Mouse (Mus musculus) lung, adult 18-20 months (tissue): ENCODE data around the gene Tcf19.
"Not testable (repeated sequence)": the region's sequence is repeated elsewhere in the genome, so short reads cannot be mapped to it uniquely, and the experiment has no call there.

ENCODE experiments used
- DNase-seq, 2 experiments: peaks; one replicate each; pipeline ENCODE4 v3.0.0; 2022; ENCODE audit warnings: mixed read lengths in 2 of 2

The Tcf19 gene

DNA sequence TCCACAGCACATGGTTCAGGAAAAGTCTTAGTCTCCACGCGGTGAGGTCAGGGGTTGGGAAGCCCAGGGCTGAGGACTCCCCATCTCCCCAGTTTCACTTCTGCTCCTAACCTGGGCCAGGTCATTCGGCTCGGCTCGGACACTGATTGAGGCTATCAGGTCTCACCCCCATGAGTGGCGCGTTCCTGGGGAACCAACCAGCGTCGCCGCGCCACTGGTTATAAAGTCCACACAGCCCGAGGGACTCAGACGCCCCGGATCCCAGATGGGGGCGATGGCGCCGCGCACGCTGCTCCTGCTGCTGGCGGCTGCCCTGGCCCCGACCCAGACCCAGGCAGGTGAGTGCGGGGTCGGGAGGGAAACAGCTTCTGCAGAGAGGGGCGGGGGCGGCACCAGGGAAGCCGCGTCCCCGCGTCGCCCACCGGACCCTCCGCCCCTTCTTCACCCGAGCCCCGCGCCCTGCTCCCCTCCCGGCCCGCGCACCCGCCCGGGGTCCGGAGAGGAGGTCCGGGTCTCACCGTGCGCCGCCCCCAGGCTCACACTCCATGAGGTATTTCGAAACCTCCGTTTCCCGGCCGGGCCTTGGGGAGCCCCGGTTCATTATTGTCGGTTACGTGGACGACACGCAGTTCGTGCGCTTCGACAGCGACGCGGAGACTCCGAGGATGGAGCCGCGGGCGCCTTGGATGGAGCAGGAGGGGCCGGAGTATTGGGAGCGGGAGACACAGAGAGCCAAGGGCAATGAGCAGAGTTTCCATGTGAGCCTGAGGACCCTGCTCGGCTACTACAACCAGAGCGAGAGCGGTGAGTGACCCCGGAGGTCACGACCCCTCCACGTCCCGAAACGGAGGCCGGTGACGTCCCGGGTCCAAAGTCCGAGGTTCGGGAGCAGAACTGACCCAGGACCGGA, 46.5 kb downstream of the Tcf19 start, which contains the start of gene H2-Q10:
TSS of gene H2-Q10 (plus strand) at position 248 of the 910 bp plus-strand sequence.
- DNase-seq: no peak

DNA sequence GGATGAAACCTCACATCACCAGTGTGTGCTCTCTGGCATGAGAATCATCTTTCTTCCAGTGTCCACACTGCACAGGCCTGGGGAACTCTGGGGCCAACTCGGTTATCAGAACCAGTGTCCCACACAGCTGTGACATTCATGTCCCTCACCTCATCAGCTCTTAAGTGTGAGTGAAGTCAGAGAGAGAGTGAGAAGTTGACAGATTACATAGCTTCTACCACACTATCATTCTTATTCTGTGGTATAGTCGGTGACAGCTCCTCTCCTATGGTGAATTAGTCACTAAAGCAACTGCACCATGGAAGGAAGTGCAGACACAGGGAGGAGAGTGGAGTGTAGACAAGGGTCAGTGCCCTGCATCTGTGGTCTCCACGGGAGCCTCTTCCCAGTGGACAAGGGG, 47.7 kb downstream of the Tcf19 start:
- DNase-seq: not testable (repeated sequence)

DNA sequence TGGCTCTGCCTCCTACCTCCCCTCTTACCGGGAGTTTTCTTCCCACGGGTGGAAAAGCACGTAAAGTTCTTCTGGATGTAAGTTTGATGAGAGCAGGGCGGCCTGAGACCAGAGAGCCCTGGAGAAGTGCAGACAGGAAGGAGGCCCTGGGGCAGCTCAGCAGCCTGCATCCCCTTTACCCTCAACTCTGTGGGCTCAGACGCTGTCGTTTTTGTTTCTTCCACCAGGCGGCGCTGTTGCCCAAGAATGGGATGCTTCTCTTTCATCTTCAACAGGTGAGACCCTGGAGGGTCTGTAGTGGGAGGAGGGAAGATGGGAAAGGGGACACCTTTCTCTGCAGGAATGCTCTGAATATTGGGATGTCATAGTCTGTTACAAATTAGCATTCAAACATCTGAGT, 51.0 kb downstream of the Tcf19 start:
- not testable (repeated sequence) for DNase-seq
